Mouse (Mus musculus) MEL (cell line): ENCODE data around the gene Ghr.

Source experiments
- BHLHE40 ChIP-seq: IDR thresholded peaks from 2 replicates; pipeline ENCODE4 v1.6.1; 2012; ENCODE audit warnings: low read depth, mild to moderate bottlenecking, inconsistent platforms, low read length, improper control_type of control experiment, borderline replicate concordance
- CTCF ChIP-seq, 3 experiments: IDR thresholded peaks in 2 of 3; conservative IDR thresholded peaks in 1 of 3; 2 replicates each; pipeline ENCODE4 v1.5.1; 2011 to 2012; ENCODE audit warnings: low read length in 3 of 3, low read depth in 2 of 3, mild to moderate bottlenecking in 2 of 3, improper control_type of control experiment in 1 of 3, inconsistent platforms in 1 of 3, mixed read lengths in 1 of 3, moderate library complexity in 1 of 3; ENCODE audit not compliant: control insufficient read depth in 1 of 3, insufficient read depth in 1 of 3, poor library complexity in 1 of 3, severe bottlenecking in 1 of 3
- E2F4 ChIP-seq: IDR thresholded peaks from 2 replicates; pipeline ENCODE4 v1.6.1; 2011; ENCODE audit warnings: low read depth, low read length, improper control_type of control experiment, borderline replicate concordance
- ELF1 ChIP-seq: IDR thresholded peaks from 2 replicates; pipeline ENCODE4 v1.6.1; 2014; ENCODE audit warnings: low read depth, mild to moderate bottlenecking, inconsistent platforms, low read length, improper control_type of control experiment, moderate library complexity
- GATA1 ChIP-seq: IDR thresholded peaks from 2 replicates; pipeline ENCODE4 v1.6.1; 2011; ENCODE audit warnings: low read depth, low read length, improper control_type of control experiment
- JUND ChIP-seq: IDR thresholded peaks from 2 replicates; pipeline ENCODE4 v1.6.1; 2011; ENCODE audit warnings: low read depth, mild to moderate bottlenecking, improper control_type of control experiment, low read length
- MAFK ChIP-seq: IDR thresholded peaks from 2 replicates; pipeline ENCODE4 v1.6.1; 2011; ENCODE audit warnings: low read depth, mild to moderate bottlenecking, low read length, improper control_type of control experiment, borderline replicate concordance
- MXI1 ChIP-seq: IDR thresholded peaks from 2 replicates; pipeline ENCODE4 v1.6.1; 2011; ENCODE audit warnings: mild to moderate bottlenecking, low read depth, low read length, improper control_type of control experiment
- SIN3A ChIP-seq: IDR thresholded peaks from 2 replicates; pipeline ENCODE4 v1.6.1; 2012; ENCODE audit warnings: low read length, improper control_type of control experiment, inconsistent platforms
- SMC3 ChIP-seq: IDR thresholded peaks from 2 replicates; pipeline ENCODE4 v1.6.1; 2011; ENCODE audit warnings: low read depth, low read length, improper control_type of control experiment
- TAL1 ChIP-seq: IDR thresholded peaks from 2 replicates; pipeline ENCODE4 v1.6.1; 2012; ENCODE audit warnings: mild to moderate bottlenecking, inconsistent platforms, low read length, moderate library complexity, mixed read lengths
- TCF12 ChIP-seq: IDR thresholded peaks from 2 replicates; pipeline ENCODE4 v1.6.1; 2014; ENCODE audit warnings: low read depth, mild to moderate bottlenecking, inconsistent platforms, low read length, improper control_type of control experiment, moderate library complexity
- ZC3H11A ChIP-seq: IDR thresholded peaks from 2 replicates; pipeline ENCODE4 v1.6.1; 2012; ENCODE audit warnings: low read depth, mild to moderate bottlenecking, inconsistent platforms, low read length, improper control_type of control experiment

GRCm38 (mm10) chr15:3490011-3490410 is 93.3 kb downstream of the Ghr start:
- no peak for TF ChIP-seq CTCF (IDR thresholded peaks at IDR 0.05 in 2 of 3, conservative IDR thresholded peaks at IDR 0.05 in 1 of 3; ENCODE audit: control insufficient read depth in 1 of 3, insufficient read depth in 1 of 3, low read depth in 2 of 3, low read length in 3 of 3, poor library complexity in 1 of 3, severe bottlenecking in 1 of 3)
- TF ChIP-seq ELF1, result no peak
- TF ChIP-seq BHLHE40, result no peak
- no peak for TF ChIP-seq TAL1
- TF ChIP-seq SIN3A, result no peak
- no peak for TF ChIP-seq GATA1
- TF ChIP-seq MAFK, result no peak
- TF ChIP-seq TCF12, result no peak
- TF ChIP-seq SMC3, result no peak
- no peak for TF ChIP-seq JUND
- TF ChIP-seq E2F4, result no peak
- TF ChIP-seq MXI1, result no peak
- no peak for TF ChIP-seq ZC3H11A
